Mouse (Mus musculus): ENCODE measurements around the gene Terb2.

- TF ChIP-seq CTCF (IDR thresholded peaks at IDR 0.05; ENCODE audit: low read depth) (no peak), EP300 (IDR thresholded peaks at IDR 0.05; ENCODE audit: low read depth) (no peak)
Measured at GRCm38 (mm10) chr2:122186106-122186505, at the start of gene Terb2, which contains the start of gene Patl2.

Measured in liver, postnatal 0 days (tissue).